Mouse (Mus musculus) layer of hippocampus, adult 2 months (tissue): ENCODE measurements at regions not wholly inside any gene's neighbourhood (a gene's known extent, or its start where the extent isn't known, plus 50 kb on each side); places are given as distances from the start of the nearest gene placed in this dataset.
A peak's percentile ranks its signal among the peaks of the same experiment; 100 is the strongest.

Experiments used
- DNase-seq, 2 experiments: peaks; one replicate each; pipeline ENCODE4 v3.0.0; 2022; ENCODE audit warnings: low spot score in 2 of 2
- H3K27ac ChIP-seq: fragments of 200-600 bp; 2 replicates; pipeline ENCODE4 v1.8.1; 2022
- H3K4me3 ChIP-seq: fragments of 200-600 bp; 2 replicates; pipeline ENCODE4 v1.8.1; 2022; ENCODE audit warnings: mild to moderate bottlenecking
- CTCF ChIP-seq: fragments of 200-600 bp; conservative IDR thresholded peaks from 2 replicates; pipeline ENCODE4 v1.8.1; 2022; ENCODE audit warnings: antibody characterized with exemption, mild to moderate bottlenecking, moderate library complexity

DNA sequence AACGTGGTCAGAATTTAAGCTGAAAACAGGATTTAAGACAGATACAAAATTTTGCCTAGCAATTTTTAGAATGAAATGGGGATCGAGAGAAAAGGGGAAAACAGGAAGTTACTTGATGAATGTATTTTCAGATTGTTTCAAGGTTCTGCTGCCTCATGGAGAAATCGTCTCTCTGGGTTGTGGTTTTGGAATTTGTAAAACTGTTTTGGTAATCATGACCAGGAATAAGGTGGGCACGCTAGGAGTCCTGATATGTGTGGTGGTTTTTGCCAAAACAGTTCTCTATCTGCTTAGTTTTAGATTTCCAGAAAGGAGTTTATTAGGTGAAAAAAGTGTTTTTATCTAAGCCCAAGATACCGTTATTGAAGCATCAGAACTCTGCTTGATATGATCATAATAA, 1716.9 kb upstream of the Gm7489 start:
- H3K4me3 ChIP-seq: no peak overlapping the region

DNA sequence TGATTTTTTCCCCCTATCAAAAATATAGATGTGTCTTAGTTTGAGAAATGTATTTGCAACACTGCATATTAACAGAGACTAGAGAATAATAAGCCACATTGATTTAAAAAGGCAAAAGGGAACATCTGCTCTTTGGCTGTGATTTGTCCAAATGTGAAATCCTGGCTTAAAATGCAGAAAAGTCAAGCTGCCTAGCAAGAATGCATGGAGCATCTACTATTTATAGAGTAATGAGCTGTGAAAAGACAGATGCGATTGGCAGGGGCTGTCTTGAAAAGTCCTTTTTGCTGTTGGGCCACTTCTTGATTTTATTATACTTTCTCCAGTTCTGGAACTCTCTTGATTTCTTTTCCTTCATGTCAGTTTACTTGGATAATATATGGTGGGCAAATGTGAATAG, 1707.8 kb upstream of the Gm7489 start:
- peak; percentile 16 to 41 for DNase-seq
- H3K27ac ChIP-seq: peak overlapping the region; percentile 75
- TF ChIP-seq CTCF: no peak

More for the DNA sequence above, 1716.9 kb upstream of the Gm7489 start:
- no peak for TF ChIP-seq CTCF
- no peak for DNase-seq
- no peak overlapping the region for H3K27ac ChIP-seq

DNA sequence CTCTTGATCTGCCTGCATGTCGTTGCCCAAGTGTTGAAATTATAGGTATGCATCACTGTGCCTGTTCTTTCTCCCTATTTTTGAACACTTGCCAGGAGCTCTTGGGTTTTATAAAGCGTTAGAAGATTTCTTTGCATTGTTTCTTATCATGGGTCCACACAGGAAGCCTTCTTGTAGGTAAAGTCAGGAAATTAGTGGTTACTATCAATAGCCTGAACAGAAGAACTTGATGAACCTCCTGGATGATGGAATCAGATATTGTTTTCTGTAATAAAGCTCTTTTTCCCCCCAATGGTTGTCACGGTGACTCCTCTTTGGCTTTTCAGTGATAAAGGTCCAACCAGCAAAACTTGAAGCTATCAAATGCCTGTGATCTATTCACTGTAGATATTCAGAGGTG, 1706.0 kb upstream of the Gm7489 start:
- TF ChIP-seq CTCF: no peak
- Histone ChIP-seq H3K27ac (no peak overlapping the region), H3K4me3 (no peak overlapping the region)
- no peak for DNase-seq

More for the DNA sequence above, 1707.8 kb upstream of the Gm7489 start:
- H3K4me3 ChIP-seq: no peak overlapping the region

DNA sequence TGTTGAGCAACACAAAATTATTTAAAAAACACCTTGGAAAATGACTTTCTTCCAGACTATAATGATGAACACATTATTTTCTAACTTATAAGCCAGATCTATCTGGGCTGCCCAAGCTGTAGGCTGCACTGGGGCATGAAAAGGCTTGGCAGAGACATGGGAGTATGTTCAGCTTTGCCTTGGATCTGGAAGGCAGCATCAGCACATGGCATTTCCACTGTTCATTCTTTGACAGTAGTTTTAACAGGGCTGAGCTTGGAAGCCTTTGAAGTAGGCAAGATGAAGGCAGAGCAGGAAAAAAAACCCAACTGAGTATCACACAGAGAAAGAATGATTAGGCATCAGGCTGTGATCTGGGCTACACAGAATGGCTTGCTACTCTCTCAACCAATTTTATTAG, 1705.3 kb upstream of the Gm7489 start:
- DNase-seq: no peak

DNA sequence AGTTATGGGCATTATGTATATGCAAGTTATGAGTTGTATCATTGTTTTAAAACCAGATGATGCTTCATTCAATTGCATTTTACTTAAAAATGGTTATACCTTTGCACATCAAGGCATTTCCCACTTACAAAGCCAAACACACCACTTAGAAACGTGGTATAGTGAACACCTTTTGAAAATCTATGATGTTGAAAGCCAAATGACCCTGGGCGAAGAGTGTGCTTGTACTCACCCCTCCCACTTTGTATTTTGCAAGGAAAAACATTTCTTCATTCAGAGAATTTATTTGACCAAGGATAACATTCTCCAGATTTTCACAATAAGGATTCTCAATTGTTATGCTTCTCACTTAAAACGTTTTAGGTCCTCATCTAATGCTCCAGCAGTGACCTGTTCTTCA, 1693.5 kb upstream of the Gm7489 start:
- no peak for DNase-seq
- Histone ChIP-seq H3K4me3 (no peak overlapping the region), H3K27ac (no peak overlapping the region)
- no peak for TF ChIP-seq CTCF

More for the DNA sequence above, 1705.3 kb upstream of the Gm7489 start:
- H3K4me3 ChIP-seq: no peak overlapping the region
- TF ChIP-seq CTCF: no peak
- H3K27ac ChIP-seq: no peak overlapping the region; the same call in 1 of the 2 replicates

DNA sequence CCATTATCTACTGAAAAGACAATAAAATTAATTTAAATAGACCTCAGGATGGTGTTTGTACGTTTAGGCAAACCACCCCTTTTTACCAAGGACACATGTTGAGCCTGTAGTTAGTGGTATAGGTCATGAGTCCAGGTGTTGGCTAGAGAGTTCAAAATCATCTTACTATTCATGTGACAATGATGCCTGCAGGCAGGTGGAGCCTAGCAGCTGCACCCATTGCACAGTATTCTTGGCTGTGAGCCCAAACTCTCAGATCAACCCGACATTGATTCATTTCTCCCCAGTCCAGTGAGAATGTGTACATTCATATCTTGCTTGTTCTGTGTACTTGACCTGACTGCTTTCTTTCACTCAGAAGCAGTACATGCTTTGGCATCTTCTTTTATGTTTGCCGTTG, 1677.4 kb upstream of the Gm7489 start:
- no peak overlapping the region for H3K27ac ChIP-seq
- H3K4me3 ChIP-seq: no peak overlapping the region
- no peak for TF ChIP-seq CTCF
- no peak for DNase-seq

DNA sequence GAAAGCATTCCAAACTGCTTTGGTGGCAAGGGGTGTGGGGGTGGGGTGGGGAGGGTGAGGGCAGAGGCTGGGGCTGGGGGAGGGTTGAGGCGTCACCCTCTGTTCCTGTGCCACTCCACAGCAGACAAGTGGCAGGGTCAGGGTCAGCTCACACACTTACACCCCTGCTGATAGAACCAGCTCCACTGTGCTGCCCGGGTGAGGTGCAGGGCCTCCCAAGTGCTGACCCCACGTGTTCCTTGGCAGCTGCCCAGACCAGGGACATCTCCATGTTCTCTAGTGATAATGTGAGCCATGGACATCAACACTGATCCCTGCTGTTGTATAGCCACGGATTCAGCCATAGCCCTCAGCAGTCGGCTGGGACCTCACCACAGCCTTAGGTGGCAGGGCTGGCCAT, 1652.3 kb upstream of the Gm7489 start:
- Histone ChIP-seq H3K27ac (no peak overlapping the region), H3K4me3 (no peak overlapping the region)
- DNase-seq: no peak
- TF ChIP-seq CTCF: no peak

DNA sequence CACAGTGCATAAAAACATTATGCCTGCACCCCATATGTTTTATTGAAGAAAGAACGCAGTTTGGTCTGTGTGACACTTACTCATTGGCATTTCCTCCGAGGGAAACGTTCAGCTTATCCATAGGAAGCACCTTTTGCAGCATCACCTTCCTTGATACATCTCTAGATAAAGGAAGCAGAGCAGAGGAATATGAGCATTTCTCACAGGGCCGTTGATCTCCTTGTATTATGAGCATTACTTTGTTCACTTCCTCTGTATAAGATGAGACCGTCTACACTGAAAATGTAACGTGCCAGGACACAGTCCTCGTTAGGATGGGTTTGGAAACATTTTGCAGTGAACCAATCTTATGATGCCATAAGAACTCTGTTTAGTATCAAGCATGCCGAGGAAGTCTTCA, 1648.5 kb upstream of the Gm7489 start:
- no peak for TF ChIP-seq CTCF
- no peak for DNase-seq
- no peak overlapping the region for H3K4me3 ChIP-seq
- no peak overlapping the region for H3K27ac ChIP-seq

DNA sequence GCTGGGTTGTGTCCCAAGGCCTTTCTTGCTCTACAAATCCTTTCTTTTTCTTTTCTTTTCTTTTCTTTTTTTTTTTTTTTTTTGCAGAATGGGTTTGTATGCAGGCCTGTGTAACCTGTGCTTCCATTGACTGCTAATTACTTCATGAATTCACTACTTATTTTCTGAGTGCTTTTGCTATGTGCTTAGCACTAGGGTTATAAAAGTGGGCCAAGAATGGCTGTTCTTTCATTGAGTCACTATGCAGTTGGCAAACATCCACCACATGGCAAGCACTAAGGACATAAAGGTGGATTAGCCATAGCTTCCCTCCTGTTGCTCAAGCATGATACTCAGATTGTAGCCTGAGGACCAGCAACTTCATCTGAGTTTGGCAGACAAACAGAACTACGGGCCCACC, 1641.8 kb upstream of the Gm7489 start:
- H3K4me3 ChIP-seq: no peak overlapping the region
- TF ChIP-seq CTCF: no peak
- H3K27ac ChIP-seq: no peak overlapping the region
- DNase-seq: no peak
